Mouse (Mus musculus): ENCODE measurements around the gene Fkbp5.
A peak's percentile ranks its signal among the peaks of the same experiment; 100 is the strongest.

The Fkbp5 gene

DNA sequence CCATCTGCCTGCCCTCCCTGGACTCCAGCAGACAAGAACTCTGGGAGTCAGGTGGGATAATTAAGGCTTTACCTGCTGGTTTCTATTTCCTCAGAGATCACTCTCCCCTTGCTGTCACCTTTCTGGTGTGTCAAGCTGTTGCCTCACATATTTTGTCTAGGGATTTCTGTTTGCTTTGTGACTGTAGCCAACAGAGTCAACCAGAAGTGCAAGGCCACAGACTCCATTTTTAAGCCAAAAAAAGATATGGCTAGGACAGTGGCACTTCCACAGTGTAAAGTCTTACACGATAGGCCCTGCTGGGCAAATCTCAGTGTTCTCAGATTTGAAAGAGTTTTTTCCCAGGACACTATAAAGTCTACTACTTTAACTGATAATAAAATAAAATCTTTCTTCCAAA, 56.9 kb downstream of the Fkbp5 start:
- no peak for DNase-seq (ENCODE audit: low read depth)

DNA sequence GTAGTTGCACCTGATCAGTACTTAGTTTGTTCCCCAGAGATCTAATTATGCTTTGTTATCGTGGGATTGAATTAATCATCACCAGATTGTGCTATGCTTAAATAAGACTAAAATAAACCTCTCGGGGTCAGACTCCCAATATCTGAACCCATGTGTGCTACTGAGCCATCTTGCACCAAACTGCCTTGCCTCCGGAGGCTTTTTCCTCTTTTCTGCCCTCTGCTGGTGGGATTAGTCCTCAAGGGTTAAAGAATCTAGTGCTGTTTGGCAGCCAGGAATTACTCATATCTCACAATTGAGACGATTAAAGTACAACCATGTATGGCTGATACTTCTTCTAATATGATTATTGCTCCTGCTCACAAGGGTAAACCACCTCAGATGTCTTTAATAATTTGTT, 62.2 kb downstream of the Fkbp5 start:
- peak; percentile 19 for DNase-seq (ENCODE audit: low read depth)

DNA sequence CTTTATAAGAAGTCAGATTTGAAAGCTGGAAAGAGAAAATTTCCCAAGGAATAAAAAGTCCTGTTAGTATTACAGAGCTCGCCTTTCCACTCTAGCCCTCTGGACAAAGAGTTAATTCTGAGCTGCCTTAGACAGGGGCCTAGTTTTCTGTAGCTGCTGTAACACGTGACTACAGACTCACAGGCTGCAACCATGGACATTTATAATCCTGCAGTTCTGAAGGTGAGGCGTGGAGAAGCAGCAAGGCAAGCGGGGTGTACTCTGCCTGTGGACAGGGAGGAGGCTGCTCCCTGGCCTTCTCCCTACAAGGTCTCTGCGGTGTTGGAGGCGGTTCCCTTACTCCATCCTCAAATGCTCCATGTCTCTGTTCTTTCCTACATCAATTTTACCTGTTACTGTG, 64.4 kb downstream of the Fkbp5 start:
- DNase-seq (ENCODE audit: low read depth) = no peak

DNA sequence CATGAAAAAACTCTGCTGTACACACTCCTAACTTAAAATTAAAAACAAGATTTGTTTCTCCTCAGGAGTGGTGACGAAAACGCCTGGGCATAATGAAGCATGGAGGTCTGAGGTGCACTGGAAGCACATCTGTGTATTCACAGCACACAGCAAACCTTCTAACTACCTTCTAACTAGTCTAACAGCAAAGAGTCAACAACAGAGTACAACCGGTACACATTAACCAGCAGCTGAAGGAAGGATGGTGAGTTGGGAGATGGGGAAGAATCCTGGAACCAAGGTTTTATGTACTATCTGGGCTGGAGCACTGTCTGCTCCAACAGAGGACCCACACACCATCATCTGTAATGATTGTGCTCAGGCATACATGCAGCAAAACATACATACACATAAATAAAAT, 65.4 kb downstream of the Fkbp5 start:
- no peak for DNase-seq (ENCODE audit: low read depth)

DNA sequence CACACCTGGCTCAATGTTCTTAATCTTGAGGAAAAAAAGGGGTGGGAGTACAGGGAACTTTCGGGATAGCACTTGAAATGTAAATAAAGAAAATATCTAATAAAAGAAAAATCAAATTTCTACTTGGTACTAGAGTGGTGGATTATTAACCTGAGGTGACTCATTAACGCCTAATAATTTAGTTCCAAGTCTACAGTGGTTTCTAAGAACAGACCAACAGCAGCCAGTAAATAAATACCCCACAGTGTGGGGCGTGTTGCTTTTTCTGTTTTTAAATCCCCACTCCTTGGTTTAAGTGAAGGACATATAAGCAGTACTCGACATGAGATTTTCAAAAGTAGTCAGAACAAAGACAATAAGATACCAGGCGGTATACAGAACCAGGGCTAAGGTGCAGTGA, 65.8 kb downstream of the Fkbp5 start:
- no peak for DNase-seq (ENCODE audit: low read depth)

DNA sequence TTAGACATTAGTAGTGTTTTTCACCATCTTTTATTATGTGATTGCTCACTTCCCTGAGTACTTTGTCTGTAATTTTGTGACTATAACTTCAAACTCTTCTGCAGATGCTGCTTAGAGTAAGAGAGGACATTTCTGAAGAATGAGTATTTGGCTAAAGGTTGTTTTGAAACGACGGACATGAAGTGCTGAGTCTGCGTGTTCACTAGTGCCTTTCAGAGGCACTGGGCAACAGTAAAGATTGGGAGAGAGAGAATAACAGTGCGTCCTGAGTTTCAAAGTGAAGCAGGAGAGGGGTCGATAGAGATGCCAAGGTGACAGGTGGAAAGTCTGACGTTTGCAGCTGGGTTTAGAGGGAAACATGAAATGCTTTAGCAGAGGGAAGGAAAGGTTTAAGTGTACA, 69.1 kb downstream of the Fkbp5 start:
- DNase-seq (ENCODE audit: low read depth) = no peak

DNA sequence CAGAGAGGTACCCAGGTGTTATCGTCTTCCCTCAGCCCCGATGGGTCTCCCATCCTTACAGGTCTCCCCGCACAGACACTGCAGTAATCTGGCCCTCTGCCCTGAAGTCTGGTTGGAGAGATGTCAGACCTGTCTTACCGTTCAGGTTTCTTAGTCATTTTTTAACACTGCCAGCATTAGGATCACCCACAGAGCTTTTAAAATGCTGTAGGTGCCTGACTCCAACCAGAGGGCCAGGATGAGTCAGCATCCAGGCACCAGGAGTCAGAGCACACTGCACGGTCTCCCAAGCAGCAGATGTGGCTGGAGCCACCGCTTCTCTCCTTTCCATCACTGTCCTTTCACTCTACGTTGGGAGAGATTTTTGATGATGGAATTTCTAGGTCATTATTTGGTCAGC, 69.5 kb downstream of the Fkbp5 start:
- DNase-seq (ENCODE audit: low read depth) = no peak

DNA sequence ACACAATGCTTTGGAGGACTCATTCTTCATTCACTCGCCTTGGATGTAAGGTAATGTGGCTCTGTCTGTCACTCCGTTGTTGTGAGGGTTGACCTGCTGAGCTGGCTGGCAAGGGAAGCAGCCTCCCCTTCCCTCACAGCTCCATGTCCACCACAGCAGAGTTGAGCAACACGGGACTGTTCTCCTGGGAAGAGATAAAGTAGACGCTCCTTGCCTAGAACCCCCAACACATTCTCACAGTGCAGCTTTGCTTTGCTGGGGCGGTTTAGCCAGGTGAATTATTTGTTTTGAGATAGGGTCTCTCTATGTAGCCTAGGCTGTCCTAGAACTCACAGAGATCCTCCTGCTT, 70.5 kb downstream of the Fkbp5 start:
- no peak for DNase-seq (ENCODE audit: low read depth)

DNA sequence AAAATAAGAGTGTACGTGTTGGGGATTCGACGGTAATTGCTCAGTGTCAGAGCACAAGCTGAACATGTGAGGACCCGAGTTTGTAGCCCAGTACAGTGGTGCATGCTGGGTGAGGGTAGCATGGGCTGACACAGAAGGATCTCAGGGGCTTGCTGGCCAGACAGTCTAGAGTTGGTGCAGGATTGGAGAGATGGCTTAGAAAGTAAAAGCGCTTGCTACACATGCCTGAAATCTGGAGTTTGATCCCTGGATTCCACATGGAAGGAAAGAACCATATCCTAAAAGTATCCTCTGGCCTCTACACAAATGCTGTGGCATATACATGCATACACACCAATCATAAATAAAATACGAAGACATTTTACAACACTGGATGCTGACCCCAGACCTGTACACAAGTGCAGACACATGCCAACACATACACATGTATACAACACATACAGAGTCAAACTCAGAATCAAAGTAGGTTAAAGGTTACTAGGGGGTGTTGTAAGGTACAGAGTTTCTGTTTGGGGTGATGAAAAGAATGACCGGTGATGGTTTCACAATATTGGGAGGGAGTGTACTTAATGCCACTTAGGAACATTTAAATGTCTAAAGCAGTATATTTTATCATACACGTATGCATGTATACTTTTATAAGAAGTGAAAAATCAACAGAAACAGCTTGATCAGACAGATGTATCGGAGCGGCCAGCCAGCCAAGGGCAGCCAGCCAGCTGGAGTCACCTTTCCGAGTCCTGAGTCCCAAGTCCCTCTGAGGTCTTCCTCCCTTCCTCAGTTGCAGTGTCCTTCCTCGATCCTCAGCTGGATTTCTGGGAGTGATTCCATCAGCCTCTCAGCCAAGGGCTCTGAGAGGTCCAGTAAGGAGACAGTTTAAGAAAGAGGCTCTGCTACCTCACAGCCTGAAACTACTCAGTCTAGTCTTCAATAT, 71.2 kb downstream of the Fkbp5 start:
- DNase-seq (ENCODE audit: low read depth) = no peak

DNA sequence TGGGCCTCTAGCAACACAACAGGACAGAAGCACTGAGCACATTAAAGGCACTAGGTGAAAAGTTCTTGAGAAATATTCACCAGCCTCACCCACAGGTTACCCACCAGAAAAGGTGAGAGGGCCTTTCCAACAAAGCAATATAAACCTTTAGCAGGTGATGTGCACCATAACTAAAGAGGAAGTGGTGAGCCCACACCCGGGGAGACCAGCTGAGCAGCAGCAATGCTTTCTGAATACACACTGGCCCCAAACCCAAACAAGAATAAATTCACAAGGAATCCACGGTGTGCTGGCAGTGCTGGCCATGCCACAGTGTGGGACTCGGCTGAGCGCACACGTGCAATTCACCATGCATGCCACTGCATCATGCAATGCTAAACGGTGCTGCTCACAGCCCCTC, 74.7 kb downstream of the Fkbp5 start:
- DNase-seq (ENCODE audit: low read depth) = no peak

DNA sequence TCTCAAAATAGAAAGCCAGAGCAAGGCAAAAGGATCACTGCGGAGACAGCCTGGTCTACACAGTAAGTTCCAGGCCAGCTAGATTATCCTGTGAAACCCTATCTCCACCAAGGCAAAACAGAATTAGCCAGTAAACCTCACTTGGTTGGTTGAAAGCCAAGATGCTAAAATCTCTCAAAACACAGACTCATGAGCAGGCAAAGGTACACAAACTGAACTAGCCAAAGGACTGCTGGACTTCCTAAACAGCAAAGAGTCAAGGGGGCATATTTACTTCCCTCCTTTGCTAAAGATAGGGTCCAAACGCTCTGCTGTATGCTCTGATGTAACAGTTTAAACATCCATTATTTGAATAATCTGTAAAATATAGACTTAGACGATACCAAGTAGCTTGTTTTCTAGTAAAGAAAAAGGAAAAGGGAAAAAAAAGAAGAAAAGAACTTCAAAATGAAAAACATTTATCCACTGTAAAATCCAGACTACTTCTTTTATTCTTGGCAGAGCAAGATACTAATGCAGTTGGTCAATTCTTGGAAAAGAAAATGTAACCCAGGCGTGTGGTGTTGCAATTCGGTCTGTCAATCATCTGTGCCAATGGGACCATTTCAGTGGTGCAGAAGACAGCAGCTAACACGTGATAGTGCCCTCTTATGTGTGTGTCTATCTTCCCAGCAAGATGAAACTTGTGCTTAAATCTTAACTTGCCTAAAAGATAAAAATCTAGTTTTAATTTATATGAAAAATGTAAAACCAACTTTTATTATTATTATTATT, 78.8 kb downstream of the Fkbp5 start:
- no peak for DNase-seq (ENCODE audit: low read depth)

DNA sequence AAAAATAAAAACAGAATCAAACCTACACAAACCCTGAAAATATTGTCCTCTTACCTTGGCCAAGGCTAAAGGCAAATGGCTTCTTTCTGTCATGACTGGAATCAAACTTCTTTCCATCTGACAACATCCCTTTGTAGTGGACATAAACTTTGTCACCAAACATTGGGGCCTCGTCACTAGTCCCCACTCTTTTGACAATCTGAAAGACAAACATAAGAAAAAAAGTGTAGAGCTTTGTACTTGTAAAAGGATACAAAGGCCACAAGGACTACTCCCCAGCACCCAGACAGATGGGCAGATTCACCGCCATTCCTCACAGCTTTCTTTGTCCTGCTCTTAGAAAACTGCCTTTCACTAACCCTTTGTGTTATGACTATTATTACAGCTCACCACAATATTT, 79.4 kb downstream of the Fkbp5 start:
- no peak for DNase-seq (ENCODE audit: low read depth)

DNA sequence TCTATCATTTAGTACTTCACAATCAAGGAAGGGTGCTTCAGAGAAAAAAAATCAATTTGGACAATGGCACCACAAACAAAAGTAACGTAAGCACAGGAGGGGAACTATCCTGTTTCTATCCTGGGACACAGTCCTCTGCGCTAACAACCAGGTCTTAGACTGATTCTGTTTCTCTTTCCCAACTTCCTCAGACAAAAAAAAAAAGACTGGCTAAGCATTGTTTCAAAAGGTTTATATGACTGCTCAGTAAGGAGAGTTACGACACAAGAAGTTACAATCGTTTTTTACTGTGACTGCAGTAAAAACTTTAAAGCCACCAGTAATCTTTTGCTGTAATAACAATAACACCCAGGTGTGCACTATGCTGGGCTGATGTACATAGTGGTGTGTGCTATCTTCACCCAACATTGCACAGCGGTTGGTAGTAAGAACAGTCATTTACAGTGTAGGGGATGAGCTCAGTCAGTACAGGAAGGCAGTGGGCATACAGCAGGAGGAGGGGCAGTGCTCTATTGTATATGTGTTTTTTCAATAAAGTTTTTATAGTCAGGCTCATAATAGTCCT, 82.3 kb downstream of the Fkbp5 start:
- no peak for DNase-seq (ENCODE audit: low read depth)

DNA sequence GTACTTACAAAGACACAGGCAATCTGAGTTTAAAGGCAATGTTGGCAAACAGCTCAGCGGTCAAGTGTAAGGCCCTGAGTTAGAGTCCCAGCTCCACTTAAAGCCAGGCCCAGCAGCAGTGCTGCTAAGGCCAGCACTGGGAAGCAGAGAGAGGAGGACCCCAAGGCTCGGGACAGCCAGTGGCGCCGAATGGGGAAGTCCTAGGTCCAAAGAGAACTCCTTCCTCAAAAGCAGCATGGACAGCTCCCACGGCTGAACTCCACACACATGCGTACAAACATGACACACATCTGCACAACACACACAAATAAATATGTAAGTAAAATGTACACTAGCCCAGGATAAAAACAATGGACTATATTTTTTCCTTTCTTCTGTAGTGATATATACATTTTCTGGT, 84.3 kb downstream of the Fkbp5 start:
- no peak for DNase-seq (ENCODE audit: low read depth)

DNA sequence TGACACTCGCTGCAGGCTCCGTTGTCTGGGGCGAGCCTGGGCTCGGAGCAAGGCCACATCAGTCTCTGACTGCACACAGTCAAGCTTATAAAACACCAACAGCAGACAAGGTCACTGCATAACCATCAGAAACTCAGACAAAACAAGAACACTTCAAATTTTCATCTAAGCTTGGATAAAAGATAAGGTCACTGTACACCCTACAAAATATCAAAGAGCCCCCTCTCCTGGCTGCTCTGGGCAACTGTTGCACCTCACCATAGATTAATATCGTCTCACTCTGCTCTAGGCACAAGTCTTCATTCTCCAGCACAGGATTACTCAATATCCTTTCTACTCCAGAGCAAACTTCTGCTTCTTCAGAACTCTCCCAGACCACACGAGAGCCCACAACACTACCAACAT, 85.4 kb downstream of the Fkbp5 start:
- DNase-seq (ENCODE audit: low read depth) = no peak

DNA sequence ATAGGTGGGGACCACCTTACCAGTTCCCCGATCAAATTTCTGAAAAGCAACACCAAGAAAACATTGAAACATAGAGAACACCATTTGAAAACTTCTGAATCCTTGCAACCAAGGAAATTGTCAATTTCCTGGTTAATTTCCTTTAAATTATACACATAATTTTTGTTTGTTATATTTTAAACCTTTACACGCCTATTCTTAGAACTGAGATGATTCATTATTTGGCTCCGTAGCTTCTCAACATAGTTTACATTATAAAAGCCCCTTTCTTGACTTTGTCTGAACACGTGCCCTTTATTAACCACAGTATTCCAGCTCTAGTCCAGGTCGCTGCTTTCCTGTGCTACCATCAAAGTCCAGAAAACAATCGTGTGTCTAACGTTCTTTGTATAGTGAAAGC, 86.3 kb downstream of the Fkbp5 start:
- DNase-seq (ENCODE audit: low read depth) = no peak

DNA sequence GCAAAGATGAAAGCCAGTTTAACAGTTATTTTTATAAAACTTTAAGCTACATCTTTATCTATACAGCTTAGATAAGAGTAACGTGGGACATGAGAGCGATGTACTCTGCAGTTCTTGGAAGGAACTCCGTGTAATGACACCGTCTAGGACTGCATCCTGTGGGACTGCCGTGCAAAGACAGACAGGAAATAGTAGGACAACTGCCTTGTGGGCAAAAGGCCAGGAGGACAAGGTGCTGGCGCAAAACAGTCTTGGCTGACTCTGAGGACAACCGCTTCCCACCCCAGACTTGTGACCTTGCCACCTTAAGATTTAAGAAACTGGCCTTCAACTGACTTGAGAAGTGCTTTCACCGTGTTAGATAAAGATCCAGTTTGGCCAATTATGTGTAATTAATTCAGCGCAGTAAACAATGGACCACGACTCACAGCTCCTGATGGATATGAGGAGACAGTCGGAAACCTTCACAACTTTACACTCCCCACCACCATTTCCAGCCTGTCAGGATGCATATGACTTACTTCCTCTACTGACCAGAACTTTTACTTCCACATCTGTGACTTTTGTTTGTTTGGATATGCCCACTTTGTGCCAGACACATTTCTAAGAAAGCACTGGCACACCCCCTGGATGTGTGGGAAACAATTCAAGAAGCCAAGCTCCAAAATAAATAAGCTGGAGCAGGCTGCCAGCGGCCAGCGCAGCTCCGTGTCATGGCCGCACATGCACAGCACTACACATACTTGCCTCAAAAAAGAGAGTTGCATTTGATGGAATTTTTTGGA, 88.7 kb downstream of the Fkbp5 start:
- no peak for DNase-seq (ENCODE audit: low read depth)

DNA sequence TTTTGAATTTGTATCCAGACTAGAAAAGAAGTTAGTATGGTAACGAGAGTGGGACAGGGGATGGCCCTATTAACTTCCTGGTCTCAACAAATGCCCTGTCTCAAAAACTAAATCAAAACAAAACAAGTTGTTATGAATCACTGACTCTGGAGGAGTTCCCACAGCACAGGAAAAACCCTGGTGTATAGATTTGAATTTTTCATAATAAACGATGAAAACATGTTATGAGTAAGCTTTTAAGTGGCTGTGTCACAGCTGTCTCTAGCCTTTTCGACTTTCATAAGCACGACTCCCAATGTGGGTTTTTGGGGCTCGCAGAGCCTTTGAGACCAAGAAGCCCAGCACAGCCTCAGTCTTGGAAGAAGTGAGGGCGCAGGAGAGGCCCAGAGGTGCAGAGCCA, 89.7 kb downstream of the Fkbp5 start:
- no peak for DNase-seq (ENCODE audit: low read depth)

DNA sequence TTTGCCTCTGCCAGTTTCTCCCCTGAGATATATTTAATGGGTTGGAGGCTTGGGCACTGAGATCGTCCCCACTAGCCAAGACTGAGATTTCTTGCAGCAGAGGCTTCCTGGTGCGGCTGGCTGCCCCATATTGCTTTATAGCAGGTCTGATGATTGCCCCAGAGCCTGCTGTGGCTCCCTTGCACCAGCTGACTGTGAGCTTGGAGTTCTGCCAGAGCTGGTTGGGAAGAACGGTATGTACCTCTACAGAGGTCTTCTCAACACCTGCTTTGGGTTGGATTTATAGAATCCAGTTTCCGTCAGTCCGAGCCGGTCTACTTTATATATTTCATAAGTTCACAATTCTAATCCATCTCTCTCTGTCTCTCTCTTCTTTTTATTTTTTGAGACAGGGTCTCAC, 93.0 kb downstream of the Fkbp5 start:
- no peak for DNase-seq (ENCODE audit: low read depth)

DNA sequence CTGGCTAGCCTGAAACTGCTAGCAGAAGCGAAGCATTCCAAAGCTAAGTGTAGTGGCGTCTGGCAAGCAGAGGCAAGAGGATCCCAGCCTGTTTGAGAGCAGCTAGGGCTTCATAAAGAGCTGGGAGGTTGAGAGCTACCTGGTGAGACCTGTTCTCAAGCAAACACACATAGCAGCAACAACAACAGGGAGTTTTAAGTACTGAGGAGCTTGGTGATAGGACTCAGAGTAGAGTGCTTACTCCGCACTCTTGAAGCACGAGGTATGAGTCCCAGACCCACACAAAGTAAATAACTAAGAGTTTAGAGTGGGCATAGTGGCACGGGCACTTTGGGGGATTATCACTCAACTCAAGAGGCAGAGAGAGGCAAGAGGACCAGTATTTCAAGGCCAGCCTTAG, 96.3 kb downstream of the Fkbp5 start:
- DNase-seq (ENCODE audit: low read depth) = no peak

DNA sequence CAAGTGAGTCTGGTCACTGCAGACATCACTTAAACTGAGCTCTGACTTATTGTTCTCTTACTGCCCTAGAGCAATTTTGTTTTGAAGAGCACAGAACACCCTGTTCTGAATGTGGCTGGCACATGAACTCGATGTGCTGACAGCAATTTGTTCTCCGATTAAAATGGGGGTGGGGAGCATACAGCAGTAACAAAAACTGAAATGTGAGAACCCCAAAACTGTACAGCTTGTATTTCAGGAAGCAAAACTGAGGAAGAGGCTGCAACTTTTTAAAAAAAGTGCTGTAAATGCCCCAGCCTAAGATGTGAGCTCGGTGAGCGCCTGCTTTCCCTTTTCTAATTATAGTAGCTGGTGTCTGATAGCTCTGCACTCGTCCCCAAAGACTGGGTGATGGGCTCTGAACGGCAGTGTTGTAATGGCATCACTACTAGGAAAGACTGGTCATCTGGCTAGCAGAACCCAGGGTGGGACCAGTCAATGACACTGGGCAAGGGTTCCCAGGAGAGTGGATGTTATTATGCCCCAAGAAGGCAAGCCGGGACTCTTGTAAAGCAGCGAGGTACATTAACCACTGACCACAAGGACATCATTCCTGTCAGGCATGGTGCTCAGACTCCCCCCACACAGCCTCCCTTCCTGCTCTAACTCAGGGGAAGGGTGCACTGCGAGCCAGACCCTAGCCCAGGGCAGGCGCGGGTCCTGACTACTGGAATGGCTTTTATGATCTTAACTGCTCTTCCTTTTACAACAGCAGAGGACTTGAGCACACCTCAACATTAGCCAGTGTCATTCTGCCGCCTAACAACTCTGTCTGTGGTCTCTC, 96.9 kb downstream of the Fkbp5 start:
- DNase-seq (ENCODE audit: low read depth) = no peak

DNA sequence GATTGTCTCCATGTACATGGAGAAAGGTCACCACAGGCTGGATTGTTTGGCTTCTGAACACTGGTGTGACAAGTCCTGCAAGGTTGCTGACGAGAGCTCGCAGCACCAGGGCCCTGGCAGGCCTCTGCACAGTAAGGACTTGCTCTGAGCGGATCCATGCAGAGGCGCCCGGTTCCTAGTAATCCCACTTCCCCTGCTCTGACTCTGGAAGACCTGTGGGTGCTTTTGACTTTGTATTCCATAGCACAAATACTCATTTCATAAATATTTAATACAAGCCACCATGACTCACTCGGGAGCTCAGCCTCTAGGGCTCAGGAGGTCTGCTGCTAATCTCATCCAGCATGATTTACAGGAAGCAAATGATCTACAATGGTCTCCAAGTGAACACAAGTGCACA, 97.7 kb downstream of the Fkbp5 start:
- no peak for DNase-seq (ENCODE audit: low read depth)

Data from c-Kit-positive CD71-positive TER-119-negative erythroid progenitor cells, embryonic 14.5 days (primary cell).